Mouse (Mus musculus): ENCODE results near the gene Ppip5k2. TPM values are rescaled to one million over a fixed set of nuclear protein-coding genes. Genes with fewer than 3 reads are reported as not detected.

Ppip5k2 gene
- polyA plus RNA-seq, 1 experiment from 2014 or later, result 7.7 TPM

GRCm38 (mm10) chr1:97788490-97788889 is 18.3 kb upstream of the Ppip5k2 start:
- no peak for TF ChIP-seq CTCF (IDR thresholded peaks at IDR 0.05)
- TF ChIP-seq EP300 (IDR thresholded peaks at IDR 0.05), result no peak
- H3K4me2 ChIP-seq (replicated peaks; ENCODE audit: low read depth, low read length), result no peak overlapping the region
- no peak for DNase-seq (ENCODE audit: low spot score)
- H3K9me3 ChIP-seq (ENCODE audit: low read length), result no peaks in the 10 kb centered on the region
- no peak for ATAC-seq
- H3K27me3 ChIP-seq (replicated peaks; ENCODE audit: insufficient read depth, low read length), result no peaks in the 10 kb centered on the region
- H3K36me3 ChIP-seq (ENCODE audit: insufficient read depth, low read length), result no peaks in the 10 kb centered on the region
- no peak overlapping the region for H3K4me3 ChIP-seq (ENCODE audit: low read depth, low read length)
- no peak overlapping the region for H3K9ac ChIP-seq (replicated peaks; ENCODE audit: low read depth)
- H3K27ac ChIP-seq (ENCODE audit: low read length), result no peak overlapping the region
- no peaks in the 10 kb centered on the region for H3K4me1 ChIP-seq (ENCODE audit: insufficient read depth, low read depth, low read length)
- WGBS, result 79% methylated on average over 2 of the region's 2 CpGs

GRCm38 (mm10) chr1:97787674-97788073 is 17.5 kb upstream of the Ppip5k2 start:
- ATAC-seq (no peak), DNase-seq (ENCODE audit: low spot score) (no peak)
- WGBS, result 58% methylated on average over 3 of the region's 3 CpGs
- no peaks in the 10 kb centered on the region for H3K9me3 ChIP-seq (ENCODE audit: low read length)
- H3K27ac ChIP-seq (ENCODE audit: low read length), result no peak overlapping the region
- no peaks in the 10 kb centered on the region for H3K4me1 ChIP-seq (ENCODE audit: insufficient read depth, low read depth, low read length)
- no peak overlapping the region for H3K4me2 ChIP-seq (replicated peaks; ENCODE audit: low read depth, low read length)
- H3K36me3 ChIP-seq (ENCODE audit: insufficient read depth, low read length), result no peaks in the 10 kb centered on the region
- H3K27me3 ChIP-seq (replicated peaks; ENCODE audit: insufficient read depth, low read length), result no peaks in the 10 kb centered on the region
- TF ChIP-seq EP300 (IDR thresholded peaks at IDR 0.05) (no peak), CTCF (IDR thresholded peaks at IDR 0.05) (no peak)
- H3K9ac ChIP-seq (replicated peaks; ENCODE audit: low read depth), result no peak overlapping the region
- H3K4me3 ChIP-seq (ENCODE audit: low read depth, low read length), result no peak overlapping the region

- Histone ChIP-seq H3K36me3 (ENCODE audit: insufficient read depth, low read length) (no peaks in the 10 kb centered on the region), H3K27me3 (replicated peaks; ENCODE audit: insufficient read depth, low read length) (no peaks in the 10 kb centered on the region), H3K9me3 (ENCODE audit: low read length) (no peaks in the 10 kb centered on the region), H3K4me3 (ENCODE audit: low read depth, low read length) (no peak overlapping the region), H3K4me2 (replicated peaks; ENCODE audit: low read depth, low read length) (no peak overlapping the region), H3K9ac (replicated peaks; ENCODE audit: low read depth) (no peak overlapping the region), H3K4me1 (ENCODE audit: insufficient read depth, low read depth, low read length) (no peaks in the 10 kb centered on the region), H3K27ac (ENCODE audit: low read length) (no peak overlapping the region)
- 87% methylated on average over 11 of the region's 11 CpGs for WGBS
- ATAC-seq, result no peak
- DNase-seq (ENCODE audit: low spot score), result no peak
- TF ChIP-seq CTCF (IDR thresholded peaks at IDR 0.05) (no peak), EP300 (IDR thresholded peaks at IDR 0.05) (no peak)
These were observed 15.6 kb upstream of the Ppip5k2 start for GRCm38 (mm10) chr1:97785685-97786393.

- Histone ChIP-seq H3K4me3 (ENCODE audit: low read depth, low read length) (no peak overlapping the region), H3K27me3 (replicated peaks; ENCODE audit: insufficient read depth, low read length) (no peaks in the 10 kb centered on the region), H3K4me1 (ENCODE audit: insufficient read depth, low read depth, low read length) (no peaks in the 10 kb centered on the region), H3K9me3 (ENCODE audit: low read length) (no peaks in the 10 kb centered on the region), H3K27ac (ENCODE audit: low read length) (no peak overlapping the region), H3K36me3 (ENCODE audit: insufficient read depth, low read length) (no peaks in the 10 kb centered on the region), H3K9ac (replicated peaks; ENCODE audit: low read depth) (no peak overlapping the region), H3K4me2 (replicated peaks; ENCODE audit: low read depth, low read length) (no peak overlapping the region)
- WGBS, result 67% methylated on average over 7 of the region's 7 CpGs
- DNase-seq (ENCODE audit: low spot score), result no peak
- TF ChIP-seq EP300 (IDR thresholded peaks at IDR 0.05), result no peak
- 0 out of 2 replicates have a peak, but pooled peaks have one; percentile 5 for TF ChIP-seq CTCF (IDR thresholded peaks at IDR 0.05)
- no peak for ATAC-seq
These were observed 14.7 kb upstream of the Ppip5k2 start for GRCm38 (mm10) chr1:97784928-97785327.

GRCm38 (mm10) chr1:97781674-97782073 is 11.5 kb upstream of the Ppip5k2 start:
- Histone ChIP-seq H3K27ac (ENCODE audit: low read length) (no peak overlapping the region), H3K27me3 (replicated peaks; ENCODE audit: insufficient read depth, low read length) (no peaks in the 10 kb centered on the region), H3K9me3 (ENCODE audit: low read length) (no peaks in the 10 kb centered on the region), H3K9ac (replicated peaks; ENCODE audit: low read depth) (no peak overlapping the region), H3K4me1 (ENCODE audit: insufficient read depth, low read depth, low read length) (no peaks in the 10 kb centered on the region), H3K36me3 (ENCODE audit: insufficient read depth, low read length) (no peaks in the 10 kb centered on the region), H3K4me3 (ENCODE audit: low read depth, low read length) (no peak overlapping the region), H3K4me2 (replicated peaks; ENCODE audit: low read depth, low read length) (no peak overlapping the region)
- DNase-seq (ENCODE audit: low spot score) (no peak), ATAC-seq (no peak)
- 95% methylated on average over 7 of the region's 7 CpGs for WGBS
- no peak for TF ChIP-seq CTCF (IDR thresholded peaks at IDR 0.05)
- TF ChIP-seq EP300 (IDR thresholded peaks at IDR 0.05), result no peak

- H3K4me1 ChIP-seq (ENCODE audit: insufficient read depth, low read depth, low read length), result no peaks in the 10 kb centered on the region
These were observed 3.8 kb upstream of the Ppip5k2 start for GRCm38 (mm10) chr1:97773973-97774372.

More at GRCm38 (mm10) chr1:97773973-97774372, 3.8 kb upstream of the Ppip5k2 start:
- H3K4me2 ChIP-seq (replicated peaks; ENCODE audit: low read depth, low read length), result no peak overlapping the region
- WGBS, result 90% methylated on average over 2 of the region's 2 CpGs
- no peak overlapping the region for H3K4me3 ChIP-seq (ENCODE audit: low read depth, low read length)
- no peak for TF ChIP-seq EP300 (IDR thresholded peaks at IDR 0.05)
- H3K36me3 ChIP-seq (ENCODE audit: insufficient read depth, low read length), result no peaks in the 10 kb centered on the region
- no peak overlapping the region for H3K9ac ChIP-seq (replicated peaks; ENCODE audit: low read depth)
- H3K27ac ChIP-seq (ENCODE audit: low read length), result no peak overlapping the region
- no peaks in the 10 kb centered on the region for H3K9me3 ChIP-seq (ENCODE audit: low read length)
- no peak for DNase-seq (ENCODE audit: low spot score)
- ATAC-seq, result no peak
- H3K27me3 ChIP-seq (replicated peaks; ENCODE audit: insufficient read depth, low read length), result no peaks in the 10 kb centered on the region

All from lung, postnatal 0 days (tissue).